Mouse (Mus musculus) erythroblast, embryonic 14.5 days (primary cell): Measurements from ENCODE around the gene Krt78. TPM values are rescaled to one million over a fixed set of nuclear protein-coding genes. Genes with fewer than 3 reads are reported as not detected.

Experiments
- H3K27me3 ChIP-seq: 2 replicates; pipeline ENCODE4 v1.6.1; 2012; ENCODE audit warnings: inconsistent platforms; ENCODE audit not compliant: control insufficient read depth
- H3K36me3 ChIP-seq: 2 replicates; pipeline ENCODE4 v1.6.1; 2012; ENCODE audit warnings: mild to moderate bottlenecking, inconsistent platforms; ENCODE audit not compliant: control insufficient read depth
- H3K4me1 ChIP-seq: 2 replicates; pipeline ENCODE4 v1.6.1; 2012; ENCODE audit warnings: inconsistent platforms; ENCODE audit not compliant: control insufficient read depth
- H3K4me3 ChIP-seq: replicated peaks from 2 replicates; pipeline ENCODE3; 2012; ENCODE audit warnings: moderate library complexity, mild to moderate bottlenecking, inconsistent platforms
- H3K9me3 ChIP-seq: 2 replicates; pipeline ENCODE4 v1.6.1; 2012; ENCODE audit warnings: low read length, inconsistent platforms, mixed read lengths; ENCODE audit not compliant: control insufficient read depth
- GATA1 ChIP-seq: IDR thresholded peaks from 2 replicates; pipeline ENCODE4 v1.6.1; 2012; ENCODE audit warnings: low read length, inconsistent platforms, mixed read lengths
- TAL1 ChIP-seq: IDR thresholded peaks from 3 replicates; pipeline ENCODE4 v1.6.1; 2012; ENCODE audit warnings: low read length, inconsistent platforms, mixed read lengths
- polyA plus RNA-seq: library from polyadenylated mRNA; stranded (reverse); fragments of >175 nt; gene quantifications from 2 replicates; pipeline ENCODE4 v1.2.3, GENCODE M21; 2012

Gene Krt78
- polyA plus RNA-seq, 1 experiment = 0.01 TPM

DNA sequence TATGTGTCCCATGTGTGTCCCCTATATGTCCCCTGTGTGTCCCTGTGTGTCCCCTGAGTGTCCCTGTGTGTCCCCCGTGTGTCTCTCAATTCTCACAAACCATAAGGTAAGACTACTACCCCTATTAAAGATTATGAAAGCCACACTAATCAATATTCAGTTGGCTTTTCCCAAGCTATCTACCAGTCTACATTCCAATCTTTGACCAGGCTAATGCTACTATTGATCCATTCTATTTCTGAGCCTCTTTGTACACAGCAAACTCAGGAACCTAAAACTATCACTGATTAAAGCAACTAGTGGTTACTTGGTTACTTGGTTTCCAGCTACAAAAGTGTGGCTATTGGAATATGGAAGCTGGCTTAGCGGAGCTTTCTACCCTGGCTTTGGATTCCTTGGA, 31.8 kb downstream of the Krt78 start:
- no peaks in the 10 kb centered on the region for H3K9me3 ChIP-seq
- 0 out of 2 replicates have a peak, but pooled peaks cover under 1% of the 10 kb centered on the region for H3K27me3 ChIP-seq
- H3K4me1 ChIP-seq = no peaks in the 10 kb centered on the region
- no peaks in the 10 kb centered on the region for H3K36me3 ChIP-seq
- H3K4me3 ChIP-seq = no peak overlapping the region
- TF ChIP-seq TAL1 = no peak
- TF ChIP-seq GATA1 = no peak

DNA sequence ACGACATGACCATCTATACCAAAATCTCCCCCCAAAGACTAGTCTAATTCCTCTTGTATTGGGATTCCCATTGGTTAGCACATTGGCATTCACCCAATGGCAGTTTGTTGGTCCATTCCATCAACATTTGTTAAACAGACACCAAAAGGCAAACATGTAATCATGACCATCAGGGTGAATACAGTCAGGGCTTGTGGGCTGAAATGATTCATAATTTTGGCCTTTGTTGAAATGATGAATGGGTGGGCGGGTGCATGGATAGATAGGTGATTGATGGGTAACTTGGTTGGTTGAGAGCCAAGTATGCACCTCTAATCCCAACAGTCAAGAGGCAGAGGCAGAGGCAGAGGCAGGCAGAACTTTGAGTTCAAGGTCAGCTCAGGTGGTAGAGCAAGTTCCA, 38.0 kb downstream of the Krt78 start:
- Histone ChIP-seq H3K4me3 (no peak overlapping the region), H3K4me1 (no peaks in the 10 kb centered on the region), H3K27me3 (no peaks in the 10 kb centered on the region), H3K9me3 (no peaks in the 10 kb centered on the region), H3K36me3 (no peaks in the 10 kb centered on the region)
- TF ChIP-seq TAL1 (no peak), GATA1 (no peak)

DNA sequence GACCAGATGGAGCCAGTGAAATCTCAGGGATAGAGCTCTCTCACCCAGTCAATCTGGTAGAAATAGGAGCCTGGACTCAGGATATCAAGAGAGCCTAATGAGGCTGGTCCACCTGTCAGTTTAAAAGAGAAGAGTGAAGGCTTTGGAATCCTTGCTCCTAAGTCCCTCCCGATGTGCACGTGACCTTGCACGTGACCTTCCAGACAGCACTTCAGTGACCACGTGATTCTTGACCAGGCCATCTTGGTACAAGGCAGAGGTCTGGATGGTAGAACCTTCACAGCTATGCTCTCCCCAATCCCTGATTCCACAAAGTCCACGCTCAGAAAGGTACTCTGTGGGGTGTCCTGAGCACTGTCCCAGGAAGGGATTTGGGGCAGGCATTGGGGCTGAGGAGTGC, 49.2 kb downstream of the Krt78 start:
- Histone ChIP-seq H3K36me3 (no peaks in the 10 kb centered on the region), H3K27me3 (no peaks in the 10 kb centered on the region), H3K4me3 (no peak overlapping the region), H3K4me1 (no peaks in the 10 kb centered on the region), H3K9me3 (no peaks in the 10 kb centered on the region)
- no peak for TF ChIP-seq TAL1
- TF ChIP-seq GATA1 = no peak

DNA sequence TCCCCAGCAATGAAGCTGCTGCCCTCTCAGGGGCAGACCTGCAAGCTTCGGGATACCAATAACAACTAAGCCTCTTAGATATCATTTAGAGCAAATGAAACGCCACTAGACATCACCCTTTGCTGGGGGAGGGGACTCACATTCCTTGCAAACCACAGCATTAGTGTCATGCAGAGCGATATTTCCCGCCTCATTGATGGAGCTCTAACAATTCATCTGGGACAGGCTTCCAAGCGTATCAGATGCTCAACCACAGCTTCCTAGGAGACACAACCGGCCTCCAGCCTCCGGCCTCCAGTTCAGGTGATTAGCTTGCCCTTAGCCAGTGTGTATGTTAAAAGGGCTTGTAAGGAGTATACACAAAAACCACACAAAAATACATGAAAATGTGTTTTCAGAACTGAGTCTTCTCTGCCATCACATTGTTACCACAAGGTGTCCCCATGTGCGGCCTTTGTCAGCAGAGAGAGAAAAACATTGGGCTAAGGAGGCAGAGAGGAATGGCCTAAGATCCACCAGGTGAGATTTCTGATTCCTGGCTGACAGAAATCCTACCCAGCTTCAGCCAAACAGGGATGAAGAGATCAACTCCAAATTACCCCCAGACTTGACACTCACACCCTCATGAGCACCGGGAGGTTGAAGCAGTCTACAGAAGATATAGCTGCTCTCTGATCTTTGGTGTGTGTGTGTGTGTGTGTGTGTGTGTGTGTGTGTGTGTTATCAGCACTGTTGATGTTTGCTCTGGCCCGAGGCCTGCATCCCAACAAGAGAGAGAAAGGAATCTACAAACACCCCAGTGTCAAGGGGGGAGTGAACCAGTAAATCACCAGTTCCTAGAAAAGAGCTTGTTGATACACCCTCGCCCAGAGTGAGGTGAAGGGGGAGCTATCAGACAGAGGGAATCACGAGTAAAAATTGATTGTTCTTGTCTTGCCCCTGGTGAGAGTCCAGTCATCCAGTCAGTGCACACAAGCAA, 51.6 kb downstream of the Krt78 start:
- TF ChIP-seq TAL1 (no peak), GATA1 (no peak)
- Histone ChIP-seq H3K36me3 (no peaks in the 10 kb centered on the region), H3K4me3 (no peak overlapping the region), H3K4me1 (no peaks in the 10 kb centered on the region), H3K9me3 (no peaks in the 10 kb centered on the region), H3K27me3 (no peaks in the 10 kb centered on the region)

Other genes starting within 250 kb of the Krt78 start
- gene Krt5, start 241.4 kb downstream of the Krt78 start, polyA plus RNA-seq = not detected in 2 replicates
- gene Krt71, start 211.2 kb downstream of the Krt78 start, polyA plus RNA-seq = not detected in 2 replicates
- not detected in 2 replicates for gene Krt72, start 167.8 kb downstream of the Krt78 start, polyA plus RNA-seq
- not detected in 2 replicates for gene Krt73, start 151.9 kb downstream of the Krt78 start, polyA plus RNA-seq
- not detected in 2 replicates for gene Krt2, start 136.1 kb downstream of the Krt78 start, polyA plus RNA-seq
- not detected in 2 replicates for gene Krt1, start 103.5 kb downstream of the Krt78 start, polyA plus RNA-seq
- gene Krt77, start 84.6 kb downstream of the Krt78 start, polyA plus RNA-seq = not detected in 2 replicates
- not detected in 2 replicates for gene Krt76, start 61.4 kb downstream of the Krt78 start, polyA plus RNA-seq
- gene Krt4, start 29.6 kb downstream of the Krt78 start, polyA plus RNA-seq = not detected in 2 replicates
- not detected in 2 replicates for gene Krt79, start 14.0 kb downstream of the Krt78 start, polyA plus RNA-seq
- 0.06 and 0.07 TPM in 2 replicates for gene Krt8, start 50.2 kb upstream of the Krt78 start, polyA plus RNA-seq
- gene Krt18, start 73.9 kb upstream of the Krt78 start, polyA plus RNA-seq = 0.13 TPM in 1 of 2 replicates, not detected in the other
- gene Eif4b, start 119.5 kb upstream of the Krt78 start, polyA plus RNA-seq = 8.2 and 8.3 TPM in 2 replicates
- gene Tns2, start 146.1 kb upstream of the Krt78 start, polyA plus RNA-seq = 0.04 and 0.05 TPM in 2 replicates
- gene Spryd3, start 181.9 kb upstream of the Krt78 start, polyA plus RNA-seq = 1.1 and 1.4 TPM in 2 replicates
- 0.05 TPM in 1 of 2 replicates, not detected in the other for gene Igfbp6, start 190.1 kb upstream of the Krt78 start, polyA plus RNA-seq
- gene Soat2, start 196.2 kb upstream of the Krt78 start, polyA plus RNA-seq = 0.12 and 0.18 TPM in 2 replicates
- gene Zfp740, start 249.0 kb upstream of the Krt78 start, polyA plus RNA-seq = 0.44 and 0.77 TPM in 2 replicates